Mouse (Mus musculus): ENCODE data around the gene Tmem176b. TPM values are rescaled to one million over a fixed set of nuclear protein-coding genes. Genes with fewer than 3 reads are reported as not detected.
A peak's percentile ranks its signal among the peaks of the same experiment; 100 is the strongest.
"Not testable (repeated sequence)": the region's sequence is repeated elsewhere in the genome, so short reads cannot be mapped to it uniquely, and the experiment has no call there.

Gene Tmem176b
- polyA plus RNA-seq, 1 experiment from 2014 or later: 161 TPM

- WGBS: 79% methylated on average over 6 of the region's 6 CpGs
- 0 out of 2 replicates have a peak overlapping the region, but pooled peaks have one; percentile 3 for H3K4me3 ChIP-seq
- peaks cover 31% of the 10 kb centered on the region for H3K4me1 ChIP-seq
- no peak overlapping the region for H3K27ac ChIP-seq
- ATAC-seq (ENCODE audit: insufficient number of reproducible peaks, insufficient read depth, low FRiP score, low TSS enrichment): no peak
- H3K36me3 ChIP-seq: peaks cover 50% of the 10 kb centered on the region
- peak overlapping the region; percentile 66; the same call in 1 of the 2 replicates for H3K4me2 ChIP-seq (replicated peaks)
- H3K9ac ChIP-seq: no peak overlapping the region
- no peaks in the 10 kb centered on the region for H3K27me3 ChIP-seq
- no peaks in the 10 kb centered on the region for H3K9me3 ChIP-seq
These were observed 2.8 kb downstream of the Tmem176b start for GRCm38 (mm10) chr6:48838321-48839080.

DNA sequence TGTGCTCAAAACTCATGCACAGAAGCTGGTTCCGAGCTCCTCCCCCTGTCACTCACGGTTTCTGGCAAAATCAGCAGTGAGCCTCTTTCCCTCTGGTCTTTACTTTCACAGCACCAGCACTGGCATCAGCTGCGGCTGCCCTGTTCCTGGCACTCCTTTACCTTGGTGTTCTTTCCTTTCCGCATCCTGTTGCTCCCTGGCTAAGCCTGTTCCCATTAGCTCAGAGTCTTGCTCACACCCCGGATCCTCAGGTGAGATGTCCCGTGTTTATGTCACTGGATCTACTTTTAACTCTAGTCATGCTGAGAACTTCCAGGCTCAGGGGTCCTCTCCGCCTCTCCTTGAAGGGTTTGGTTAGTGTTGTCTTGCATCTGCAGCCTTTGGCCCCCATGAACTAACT is 3.8 kb downstream of the Tmem176b start:
- H3K4me2 ChIP-seq (replicated peaks): no peak overlapping the region
- peaks cover 53% of the 10 kb centered on the region for H3K36me3 ChIP-seq
- H3K4me1 ChIP-seq: peaks cover 31% of the 10 kb centered on the region
- no peaks in the 10 kb centered on the region for H3K27me3 ChIP-seq
- H3K9me3 ChIP-seq: no peaks in the 10 kb centered on the region
- no peak for ATAC-seq (ENCODE audit: insufficient number of reproducible peaks, insufficient read depth, low FRiP score, low TSS enrichment)
- no peak overlapping the region for H3K27ac ChIP-seq
- WGBS: 80% methylated on average over 7 of the region's 7 CpGs
- H3K4me3 ChIP-seq: no peak overlapping the region
- H3K9ac ChIP-seq: no peak overlapping the region

- Histone ChIP-seq H3K27ac (no peak overlapping the region), H3K9ac (no peak overlapping the region), H3K4me3 (no peak overlapping the region), H3K4me1 (peaks cover 19% of the 10 kb centered on the region), H3K9me3 (no peaks in the 10 kb centered on the region), H3K27me3 (no peaks in the 10 kb centered on the region), H3K36me3 (peaks cover 55% of the 10 kb centered on the region), H3K4me2 (replicated peaks) (no peak overlapping the region)
- no peak for ATAC-seq (ENCODE audit: insufficient number of reproducible peaks, insufficient read depth, low FRiP score, low TSS enrichment)
- WGBS: 82% methylated on average over 5 of the region's 5 CpGs
These were observed 5.2 kb downstream of the Tmem176b start for GRCm38 (mm10) chr6:48836146-48836545.

- no peak for ATAC-seq (ENCODE audit: insufficient number of reproducible peaks, insufficient read depth, low FRiP score, low TSS enrichment)
- Histone ChIP-seq H3K27me3 (no peaks in the 10 kb centered on the region), H3K27ac (no peak overlapping the region), H3K36me3 (peaks cover 55% of the 10 kb centered on the region), H3K4me3 (no peak overlapping the region), H3K9me3 (no peaks in the 10 kb centered on the region), H3K9ac (no peak overlapping the region), H3K4me2 (replicated peaks) (no peak overlapping the region), H3K4me1 (peaks cover 13% of the 10 kb centered on the region; the same call in 1 of the 2 replicates)
- 83% methylated on average over 5 of the region's 5 CpGs for WGBS
These were observed 6.1 kb downstream of the Tmem176b start for GRCm38 (mm10) chr6:48835241-48835640.

GRCm38 (mm10) chr6:48833515-48833914 is 7.8 kb downstream of the Tmem176b start:
- Histone ChIP-seq H3K4me1 (no peaks in the 10 kb centered on the region), H3K9me3 (no peaks in the 10 kb centered on the region), H3K27me3 (no peaks in the 10 kb centered on the region), H3K4me2 (replicated peaks) (no peak overlapping the region), H3K27ac (no peak overlapping the region), H3K4me3 (no peak overlapping the region), H3K36me3 (peaks cover 55% of the 10 kb centered on the region), H3K9ac (no peak overlapping the region)
- no peak for ATAC-seq (ENCODE audit: insufficient number of reproducible peaks, insufficient read depth, low FRiP score, low TSS enrichment)
- 96% methylated on average over 4 of the region's 4 CpGs for WGBS

GRCm38 (mm10) chr6:48832426-48832825 is 8.9 kb downstream of the Tmem176b start:
- Histone ChIP-seq H3K27ac (no peak overlapping the region), H3K9ac (no peak overlapping the region), H3K4me3 (no peak overlapping the region), H3K9me3 (no peaks in the 10 kb centered on the region), H3K4me1 (no peaks in the 10 kb centered on the region), H3K36me3 (peaks cover 49% of the 10 kb centered on the region), H3K4me2 (replicated peaks) (no peak overlapping the region), H3K27me3 (no peaks in the 10 kb centered on the region)
- 88% methylated on average over 1 of the region's 1 CpGs for WGBS
- no peak for ATAC-seq (ENCODE audit: insufficient number of reproducible peaks, insufficient read depth, low FRiP score, low TSS enrichment)

DNA sequence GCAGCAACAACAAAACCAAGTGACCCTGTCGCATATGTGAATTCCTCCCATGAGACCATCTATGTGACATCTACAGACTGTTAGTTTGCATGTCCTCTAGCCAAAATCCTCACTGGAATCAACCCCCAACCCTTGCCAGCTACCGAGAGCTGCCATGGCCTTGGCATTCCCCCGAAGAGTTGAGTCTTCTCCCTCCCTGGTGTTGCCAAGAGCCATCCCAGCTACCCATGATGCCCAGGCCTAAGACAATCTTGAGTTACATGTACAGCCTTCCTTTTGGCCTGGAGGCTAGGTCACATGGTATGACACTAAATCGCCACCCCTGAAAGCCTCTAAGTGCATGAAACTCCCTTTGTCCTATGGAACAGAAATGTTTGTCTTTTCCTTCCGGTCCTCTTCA is 10.2 kb downstream of the Tmem176b start:
- 82% methylated on average over 5 of the region's 5 CpGs for WGBS

GRCm38 (mm10) chr6:48830241-48830640 is 11.1 kb downstream of the Tmem176b start:
- no peak overlapping the region for H3K9ac ChIP-seq
- H3K4me2 ChIP-seq (replicated peaks): no peak overlapping the region
- WGBS: 71% methylated on average over 1 of the region's 1 CpGs
- no peak for ATAC-seq (ENCODE audit: insufficient number of reproducible peaks, insufficient read depth, low FRiP score, low TSS enrichment)
- H3K9me3 ChIP-seq: no peaks in the 10 kb centered on the region
- H3K4me3 ChIP-seq: no peak overlapping the region
- no peaks in the 10 kb centered on the region for H3K27me3 ChIP-seq
- H3K36me3 ChIP-seq: peaks cover 29% of the 10 kb centered on the region
- H3K4me1 ChIP-seq: no peaks in the 10 kb centered on the region
- H3K27ac ChIP-seq: no peak overlapping the region

More for the DNA sequence above, 10.2 kb downstream of the Tmem176b start:
- H3K9ac ChIP-seq: no peak overlapping the region
- H3K9me3 ChIP-seq: no peaks in the 10 kb centered on the region
- no peak overlapping the region for H3K27ac ChIP-seq
- no peak for ATAC-seq (ENCODE audit: insufficient number of reproducible peaks, insufficient read depth, low FRiP score, low TSS enrichment)
- no peak overlapping the region for H3K4me2 ChIP-seq (replicated peaks)
- H3K36me3 ChIP-seq: peaks cover 38% of the 10 kb centered on the region
- H3K27me3 ChIP-seq: no peaks in the 10 kb centered on the region
- no peak overlapping the region for H3K4me3 ChIP-seq
- no peaks in the 10 kb centered on the region for H3K4me1 ChIP-seq

DNA sequence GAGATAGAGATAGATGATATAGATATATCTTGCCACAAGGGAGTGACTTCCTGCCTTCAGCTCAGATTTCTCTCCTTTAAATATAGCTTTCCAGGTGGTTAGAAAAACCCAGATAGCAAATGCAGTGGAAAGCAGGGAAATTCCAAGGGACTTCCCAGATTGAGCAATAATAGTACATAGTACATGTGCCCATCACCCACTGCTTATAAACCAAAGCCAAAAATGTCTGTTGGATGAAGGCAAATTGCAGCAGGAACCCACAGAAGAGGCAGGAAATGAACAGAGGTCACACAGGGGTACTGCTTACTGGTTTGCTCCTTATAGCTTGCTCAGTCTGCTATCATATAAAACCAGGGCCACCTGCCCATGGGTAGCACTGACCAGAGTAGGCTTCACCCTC is 11.6 kb downstream of the Tmem176b start:
- ATAC-seq (ENCODE audit: insufficient number of reproducible peaks, insufficient read depth, low FRiP score, low TSS enrichment): no peak
- no peaks in the 10 kb centered on the region for H3K27me3 ChIP-seq
- H3K4me3 ChIP-seq: no peak overlapping the region

DNA sequence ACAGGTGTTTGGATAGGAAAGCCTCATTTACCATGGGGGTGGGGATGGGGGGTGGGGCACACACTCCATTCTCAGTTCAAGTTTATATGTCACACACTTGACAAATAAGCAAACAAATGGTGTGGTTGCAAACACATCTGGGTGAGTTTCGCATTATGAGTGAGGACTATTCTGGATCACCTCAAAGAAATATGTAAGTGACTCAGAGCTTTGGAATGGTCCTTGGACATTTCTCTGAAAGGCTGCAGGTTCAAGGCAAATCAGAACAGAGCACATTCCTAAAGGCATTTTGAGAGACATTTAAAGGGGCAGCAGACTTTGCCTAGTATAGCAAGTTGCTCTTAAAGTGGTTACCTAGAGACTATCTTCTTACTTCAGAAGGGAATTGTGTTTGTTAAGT is 12.3 kb downstream of the Tmem176b start:
- no peak for ATAC-seq (ENCODE audit: insufficient number of reproducible peaks, insufficient read depth, low FRiP score, low TSS enrichment)
- 71% methylated on average over 1 of the region's 1 CpGs for WGBS

More for the DNA sequence above, 11.6 kb downstream of the Tmem176b start:
- Histone ChIP-seq H3K4me2 (replicated peaks) (no peak overlapping the region), H3K27ac (no peak overlapping the region), H3K4me1 (no peaks in the 10 kb centered on the region), H3K36me3 (peaks cover 23% of the 10 kb centered on the region), H3K9me3 (no peaks in the 10 kb centered on the region), H3K9ac (no peak overlapping the region)

DNA sequence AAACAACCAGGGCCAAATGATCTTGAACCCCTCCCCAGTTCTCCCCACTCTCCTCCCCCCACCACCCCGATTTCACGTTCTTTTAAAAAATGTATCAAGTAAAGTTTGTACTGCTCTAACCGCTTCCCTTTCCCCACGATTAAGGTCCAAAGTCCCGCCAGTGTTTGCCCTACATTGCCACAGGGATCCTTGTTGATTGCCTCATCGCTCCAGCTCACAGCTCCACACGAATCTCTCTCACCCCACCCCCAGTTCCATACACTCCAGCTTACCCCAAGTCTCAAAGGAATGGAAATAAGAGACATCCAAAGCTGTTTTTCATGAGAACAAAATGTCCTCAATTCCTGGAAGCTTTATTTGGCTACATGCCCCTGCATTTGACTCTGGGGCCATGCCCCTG is 16.3 kb downstream of the Tmem176b start:
- H3K27me3 ChIP-seq: no peaks in the 10 kb centered on the region
- no peak for ATAC-seq (ENCODE audit: insufficient number of reproducible peaks, insufficient read depth, low FRiP score, low TSS enrichment)
- 57% methylated on average over 7 of the region's 7 CpGs for WGBS

More for the DNA sequence above, 12.3 kb downstream of the Tmem176b start:
- Histone ChIP-seq H3K27ac (no peak overlapping the region), H3K4me3 (no peak overlapping the region), H3K36me3 (peaks cover 16% of the 10 kb centered on the region), H3K4me2 (replicated peaks) (no peak overlapping the region), H3K27me3 (no peaks in the 10 kb centered on the region), H3K9me3 (no peaks in the 10 kb centered on the region), H3K4me1 (no peaks in the 10 kb centered on the region), H3K9ac (no peak overlapping the region)

GRCm38 (mm10) chr6:48821991-48822785 is 19.1 kb downstream of the Tmem176b start:
- not testable (repeated sequence) for H3K4me1 ChIP-seq; H3K27ac ChIP-seq; H3K4me3 ChIP-seq; H3K27me3 ChIP-seq; ATAC-seq (ENCODE audit: insufficient number of reproducible peaks, insufficient read depth, low FRiP score, low TSS enrichment); H3K9me3 ChIP-seq; H3K36me3 ChIP-seq; H3K9ac ChIP-seq; H3K4me2 ChIP-seq (replicated peaks)
- 87% methylated on average over 7 of the region's 7 CpGs for WGBS

More for the DNA sequence above, 16.3 kb downstream of the Tmem176b start:
- no peak overlapping the region for H3K27ac ChIP-seq
- no peak overlapping the region for H3K4me3 ChIP-seq
- no peak overlapping the region for H3K9ac ChIP-seq
- H3K4me1 ChIP-seq: no peaks in the 10 kb centered on the region
- no peaks in the 10 kb centered on the region for H3K36me3 ChIP-seq
- no peak overlapping the region for H3K4me2 ChIP-seq (replicated peaks)
- no peaks in the 10 kb centered on the region for H3K9me3 ChIP-seq

Data from embryonic facial prominence, embryonic 12.5 days (tissue).